Mouse (Mus musculus) testis, adult 2 months (tissue): ENCODE results near the gene Cog8.

Source experiments
- CTCF ChIP-seq: fragments of 200-500 bp; IDR thresholded peaks from 2 replicates; pipeline ENCODE4 v1.5.1; 2012; ENCODE audit warnings: low read depth, mild to moderate bottlenecking, inconsistent platforms, low read length, moderate library complexity; ENCODE audit not compliant: control insufficient read depth, insufficient read depth, insufficient replicate concordance
- POLR2A ChIP-seq: fragments of 200-500 bp; IDR thresholded peaks from 2 replicates; pipeline ENCODE4 v1.6.1; 2012; ENCODE audit warnings: low read depth, mild to moderate bottlenecking, inconsistent platforms, low read length, moderate library complexity; ENCODE audit not compliant: control insufficient read depth

- TF ChIP-seq CTCF (no peak), POLR2A (no peak)
Measured at GRCm38 (mm10) chr8:107090531-107090930, 34.0 kb upstream of the Cog8 start.
